Mouse (Mus musculus): ENCODE measurements around the gene Slc35f1.

Slc35f1 gene

GRCm38 (mm10) chr10:52932159-52932558 is 241.8 kb downstream of the Slc35f1 start:
- no peak for DNase-seq (ENCODE audit: low read depth)

DNA sequence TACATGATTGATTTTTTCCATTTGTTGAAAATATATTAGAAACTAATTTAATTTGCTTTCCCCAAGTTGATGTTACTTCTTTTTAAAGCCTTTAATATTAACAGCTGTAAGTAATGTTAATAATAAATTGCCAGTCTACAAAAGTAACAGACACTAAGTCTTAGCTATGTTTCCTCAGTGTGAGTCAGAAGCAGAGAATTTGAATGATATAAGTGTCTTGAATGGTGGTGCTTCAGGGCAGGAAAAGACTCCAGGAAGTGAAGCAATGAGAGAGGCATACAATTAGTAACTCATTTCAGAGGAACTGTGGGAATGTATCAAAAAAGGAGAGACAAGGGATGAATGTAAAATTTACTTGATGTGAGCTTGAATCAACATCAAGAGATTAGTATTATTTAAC is 244.3 kb downstream of the Slc35f1 start:
- no peak for DNase-seq (ENCODE audit: low read depth)

- DNase-seq (ENCODE audit: low read depth), result no peak
Measured at GRCm38 (mm10) chr10:52940111-52940830, 249.9 kb downstream of the Slc35f1 start.

DNA sequence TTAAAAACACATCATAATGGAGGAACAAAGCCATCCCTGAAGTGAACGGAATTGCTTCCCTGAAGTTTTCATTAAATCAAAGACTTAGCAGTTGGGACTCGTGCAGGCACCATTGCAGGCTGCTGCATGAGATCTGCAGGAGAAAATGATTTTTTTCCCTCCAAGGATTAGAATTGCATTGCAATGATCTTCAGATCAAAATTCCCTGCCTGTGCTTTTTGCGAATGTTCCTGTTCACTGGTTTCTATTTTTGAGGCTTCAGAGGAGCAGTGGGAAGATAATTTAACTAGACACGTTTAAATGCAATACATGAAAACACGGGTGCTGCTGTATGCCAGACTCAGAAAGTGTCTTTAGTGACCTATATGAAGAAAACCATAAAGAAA is 250.5 kb downstream of the Slc35f1 start:
- DNase-seq (ENCODE audit: low read depth), result no peak

GRCm38 (mm10) chr10:52952581-52952980 is 262.2 kb downstream of the Slc35f1 start:
- no peak for DNase-seq (ENCODE audit: low read depth)

DNA sequence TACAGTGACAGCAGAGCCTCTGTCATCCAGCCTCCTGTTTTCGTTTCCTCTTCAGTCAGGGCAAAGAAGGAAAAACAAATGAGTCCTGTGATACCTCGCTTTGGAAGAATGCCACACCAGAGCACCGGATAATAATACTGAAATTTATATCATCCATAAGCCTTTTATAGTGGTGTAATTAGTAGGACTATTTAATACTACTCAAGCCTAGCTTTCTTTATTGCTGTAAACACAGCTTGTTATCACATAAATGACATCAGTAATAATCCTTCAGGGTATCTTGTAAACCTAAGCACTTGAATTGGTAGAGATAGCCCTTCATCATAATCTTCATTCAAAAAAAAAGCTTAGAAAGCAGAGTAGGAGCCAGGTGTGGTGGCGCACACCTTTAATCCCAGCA is 266.4 kb downstream of the Slc35f1 start:
- DNase-seq (ENCODE audit: low read depth), result no peak

DNA sequence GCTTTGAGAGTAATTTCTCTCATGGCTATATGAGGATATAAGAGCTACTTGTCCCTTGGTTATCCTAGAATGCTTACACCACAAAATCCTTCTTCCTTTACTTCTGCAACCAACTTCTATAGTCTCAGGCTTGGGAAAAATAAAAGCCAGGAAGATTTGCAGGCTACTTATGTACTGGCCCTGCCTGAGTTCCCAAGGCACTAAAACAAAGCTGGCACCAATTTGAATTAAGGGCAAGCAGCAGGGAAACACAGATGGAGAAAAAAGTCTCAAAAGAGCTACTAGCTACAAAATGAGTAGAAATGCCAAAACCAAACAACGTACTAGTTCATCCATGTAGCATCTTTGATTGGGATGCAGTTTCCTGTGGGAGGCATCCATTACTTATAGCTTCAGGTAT is 288.9 kb downstream of the Slc35f1 start:
- DNase-seq (ENCODE audit: low read depth), result no peak

- no peak for DNase-seq (ENCODE audit: low read depth)
Measured at GRCm38 (mm10) chr10:52982836-52983235, 292.5 kb downstream of the Slc35f1 start.

DNA sequence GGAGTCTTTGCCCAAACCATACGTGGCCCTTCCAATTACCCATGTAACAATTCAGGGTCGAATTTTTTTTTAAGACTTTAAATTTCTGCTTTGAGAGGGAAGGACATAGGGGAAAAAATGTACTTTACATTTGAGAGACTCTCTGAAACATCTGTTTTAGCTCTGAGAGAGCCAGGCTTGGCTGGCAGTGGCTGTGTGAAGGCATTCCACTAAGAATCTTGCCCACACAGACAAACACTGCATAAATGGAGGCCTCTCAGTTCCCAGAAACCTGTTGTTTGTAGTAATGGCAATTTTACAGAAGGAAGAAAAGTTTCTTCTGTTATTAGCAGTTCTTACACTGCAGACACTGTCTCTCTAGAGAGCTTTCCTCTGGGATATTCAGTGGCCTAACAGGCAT is 301.9 kb downstream of the Slc35f1 start:
- DNase-seq (ENCODE audit: low read depth), result no peak

DNA sequence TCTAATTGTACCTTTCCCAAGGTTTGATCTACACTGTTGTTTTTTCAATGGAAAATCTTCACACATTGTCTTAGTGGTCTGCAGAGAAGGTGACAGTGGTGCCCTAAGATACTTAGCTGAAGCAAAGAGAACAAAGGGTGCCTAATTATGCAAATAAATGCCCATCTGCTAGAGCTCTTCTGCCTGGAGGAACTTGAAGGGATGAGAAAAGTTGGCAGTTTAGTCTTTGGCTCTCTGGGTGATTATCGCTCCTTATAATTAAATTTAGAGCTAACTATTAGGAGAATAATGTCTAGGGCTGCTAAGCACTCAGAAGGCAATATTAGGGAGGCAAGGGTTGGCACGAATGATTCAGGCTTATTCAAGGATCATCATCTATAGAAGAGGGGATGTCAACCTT is 306.6 kb downstream of the Slc35f1 start:
- DNase-seq (ENCODE audit: low read depth), result no peak

DNA sequence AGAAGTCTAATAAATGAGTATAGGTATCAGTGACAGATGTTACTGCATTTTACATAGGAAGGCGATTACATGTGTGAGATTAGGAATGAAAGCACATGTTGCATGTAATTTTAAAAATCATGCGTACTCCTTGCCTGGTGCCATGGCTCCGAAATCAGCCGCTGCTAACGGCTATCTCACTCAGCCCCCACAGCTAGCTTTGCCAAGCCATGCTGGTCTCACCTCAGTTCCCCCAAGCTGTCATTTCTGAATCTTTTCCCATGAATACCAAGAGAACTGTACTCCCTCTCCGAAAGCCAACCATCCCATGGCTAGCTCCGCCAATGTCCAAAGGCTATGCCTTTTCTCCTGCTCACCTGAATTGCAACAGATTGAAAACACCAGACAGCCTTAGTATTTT is 310.8 kb downstream of the Slc35f1 start:
- DNase-seq (ENCODE audit: low read depth), result no peak

GRCm38 (mm10) chr10:53006229-53007190 is 316.2 kb downstream of the Slc35f1 start:
- no peak for DNase-seq (ENCODE audit: low read depth)

DNA sequence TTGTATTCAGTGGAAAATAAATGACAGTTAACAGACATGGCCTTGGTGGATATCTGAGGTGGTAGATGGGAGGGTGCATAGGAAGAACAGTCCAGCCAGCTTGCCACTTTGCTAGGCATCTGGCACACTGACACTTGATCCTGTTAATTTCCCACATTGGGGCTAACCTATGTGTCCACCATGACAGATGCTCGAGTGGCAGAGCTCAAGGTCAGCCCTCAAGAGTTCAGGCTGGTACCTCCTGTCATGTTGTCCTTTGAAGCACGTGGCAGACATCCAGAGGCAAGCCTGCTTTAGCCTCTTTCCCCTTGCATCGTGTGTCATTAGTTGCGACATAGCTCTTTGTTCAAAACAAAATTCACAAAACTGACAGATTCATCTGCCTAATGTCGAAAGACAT is 323.5 kb downstream of the Slc35f1 start:
- DNase-seq (ENCODE audit: low read depth), result no peak

GRCm38 (mm10) chr10:53028454-53028853 is 338.1 kb downstream of the Slc35f1 start:
- no peak for DNase-seq (ENCODE audit: low read depth)

- DNase-seq (ENCODE audit: low read depth), result no peak
Measured at GRCm38 (mm10) chr10:53035202-53035601, 344.9 kb downstream of the Slc35f1 start.

GRCm38 (mm10) chr10:53045931-53046330 is 355.6 kb downstream of the Slc35f1 start:
- DNase-seq (ENCODE audit: low read depth), result no peak

- DNase-seq (ENCODE audit: low read depth), result no peak
Measured at GRCm38 (mm10) chr10:53052521-53052920, 362.2 kb downstream of the Slc35f1 start.

- no peak for DNase-seq (ENCODE audit: low read depth)
Measured at GRCm38 (mm10) chr10:53060745-53061144, 370.4 kb downstream of the Slc35f1 start.

- DNase-seq (ENCODE audit: low read depth), result no peak
Measured at GRCm38 (mm10) chr10:53062741-53063140, 372.4 kb downstream of the Slc35f1 start.

DNA sequence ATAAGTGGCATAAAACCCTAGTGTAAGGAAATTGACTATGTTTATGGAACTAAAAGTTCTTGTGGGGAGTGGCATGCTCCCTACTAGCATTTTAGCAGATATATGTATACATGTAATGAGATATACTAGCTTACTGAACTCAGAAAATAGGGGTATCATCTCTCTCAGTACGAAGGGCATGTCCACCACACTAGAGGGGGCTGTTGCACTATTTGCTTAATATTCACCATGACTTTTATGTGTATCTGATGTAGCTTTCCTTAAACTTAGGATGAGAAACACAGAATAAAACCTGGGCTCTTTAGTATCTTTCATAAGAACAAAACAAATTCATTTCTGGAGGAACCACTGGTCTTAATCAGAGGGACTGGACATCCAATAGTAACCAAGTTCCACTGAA is 397.5 kb downstream of the Slc35f1 start:
- no peak for DNase-seq (ENCODE audit: low read depth)

DNA sequence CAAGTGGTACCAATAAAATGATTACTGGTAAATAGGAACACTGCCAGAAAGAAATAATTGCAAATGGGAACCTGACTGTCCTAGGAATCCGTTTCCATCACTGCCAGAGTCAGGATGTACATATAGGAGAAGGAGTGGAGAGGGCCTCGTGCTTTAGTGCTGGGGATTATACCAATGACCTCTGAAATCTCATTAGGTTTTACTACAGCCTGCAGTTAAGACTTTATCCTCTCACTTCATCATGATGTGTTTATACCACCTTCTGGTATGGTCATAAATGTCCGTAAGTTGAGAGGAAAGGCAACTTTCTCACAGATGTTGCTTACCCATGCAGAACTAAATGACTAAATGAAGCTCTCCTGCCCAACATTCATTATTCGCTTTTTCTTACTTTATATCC is 401.2 kb downstream of the Slc35f1 start:
- no peak for DNase-seq (ENCODE audit: low read depth)

DNA sequence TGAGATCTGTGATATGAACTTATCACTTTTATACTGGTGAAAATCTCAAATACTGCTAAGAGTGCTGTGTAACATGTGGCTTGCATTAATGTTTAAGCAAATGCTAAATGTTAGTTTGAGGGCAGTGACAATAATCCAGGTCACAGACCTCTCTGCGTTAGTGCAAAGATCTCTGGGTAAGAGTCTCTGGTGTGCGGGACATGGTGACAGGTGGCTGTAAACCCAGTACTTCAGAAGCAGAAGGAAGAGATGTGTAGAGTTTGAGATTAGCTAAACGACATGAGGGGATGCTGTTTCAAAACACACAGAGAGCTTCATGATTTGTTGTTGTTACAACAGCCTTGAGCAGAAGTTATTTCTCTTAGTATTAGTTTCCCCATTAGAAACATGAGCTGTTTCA is 406.1 kb downstream of the Slc35f1 start:
- DNase-seq (ENCODE audit: low read depth), result no peak

DNA sequence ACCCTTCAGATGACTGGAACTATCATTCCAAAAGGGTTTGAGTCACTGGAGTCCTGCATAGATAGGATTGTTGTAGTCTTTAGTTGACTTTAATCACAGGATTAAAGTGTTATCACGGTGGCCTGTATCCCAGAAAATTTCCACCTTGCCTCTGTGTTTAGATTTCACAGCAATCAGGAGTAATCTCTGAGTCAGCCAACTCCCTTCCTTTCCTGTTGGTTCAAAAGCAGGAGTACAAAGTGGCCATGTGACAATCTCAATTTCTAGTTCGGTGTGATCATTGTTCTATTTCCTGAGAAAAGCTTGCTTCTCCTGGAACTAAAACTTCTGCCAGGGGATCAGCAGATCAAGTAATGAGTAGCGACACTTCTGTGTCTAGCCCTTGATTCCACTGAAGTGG is 410.5 kb downstream of the Slc35f1 start:
- DNase-seq (ENCODE audit: low read depth), result no peak
